Mouse (Mus musculus) CH12.LX (cell line): ENCODE results near the gene Sypl.

Experiments
- CHD1 ChIP-seq: IDR thresholded peaks from 2 replicates; pipeline ENCODE4 v1.6.1; 2012; ENCODE audit warnings: low read depth, low read length, improper control_type of control experiment, inconsistent platforms
- CTCF ChIP-seq, 2 experiments: IDR thresholded peaks in 1 of 2; conservative IDR thresholded peaks in 1 of 2; 2 replicates each; pipeline ENCODE4 v1.5.1; 2011 to 2012; ENCODE audit warnings: low read depth in 2 of 2, low read length in 2 of 2, improper control_type of control experiment in 1 of 2, inconsistent platforms in 1 of 2, mild to moderate bottlenecking in 1 of 2, moderate library complexity in 1 of 2
- EP300 ChIP-seq: IDR thresholded peaks from 2 replicates; pipeline ENCODE4 v1.6.1; 2011; ENCODE audit warnings: low read length, improper control_type of control experiment
- KAT2A ChIP-seq: IDR thresholded peaks from 2 replicates; pipeline ENCODE4 v1.6.1; 2012; ENCODE audit warnings: low read length, improper control_type of control experiment, inconsistent platforms; ENCODE audit not compliant: insufficient replicate concordance
- NELFE ChIP-seq: IDR thresholded peaks from 2 replicates; pipeline ENCODE4 v1.6.1; 2011; ENCODE audit warnings: low read depth, low read length, improper control_type of control experiment
- POLR2A ChIP-seq: IDR thresholded peaks from 2 replicates; pipeline ENCODE4 v1.6.1; 2011; ENCODE audit warnings: low read depth, mild to moderate bottlenecking, improper control_type of control experiment, low read length
- TCF12 ChIP-seq: IDR thresholded peaks from 2 replicates; pipeline ENCODE4 v1.6.1; 2014; ENCODE audit warnings: low read depth, mild to moderate bottlenecking, inconsistent platforms, low read length, improper control_type of control experiment
- USF1 ChIP-seq: IDR thresholded peaks from 2 replicates; pipeline ENCODE4 v1.6.1; 2014; ENCODE audit warnings: low read depth, mild to moderate bottlenecking, inconsistent platforms, low read length, improper control_type of control experiment

DNA sequence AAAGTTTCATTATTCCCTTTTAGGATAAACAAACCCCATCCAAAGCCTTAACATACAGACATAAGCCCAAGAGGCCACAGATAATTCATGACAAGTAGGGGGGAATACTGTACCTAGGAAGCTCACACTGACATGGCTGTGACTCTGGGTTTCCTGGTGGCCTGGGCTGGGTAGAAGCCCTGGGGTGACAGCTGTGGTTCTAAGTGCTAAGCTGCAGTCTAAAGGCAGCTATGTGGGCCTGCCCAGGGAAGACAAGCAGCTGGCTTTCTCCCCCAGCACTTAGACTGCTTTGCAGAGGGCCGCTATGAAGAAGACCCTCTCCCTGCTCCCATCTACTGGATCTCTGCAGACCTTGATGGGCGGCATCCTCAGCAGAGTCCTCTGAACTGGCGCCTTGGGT is 25.5 kb upstream of the Sypl start:
- no peak for TF ChIP-seq CTCF (conservative IDR thresholded peaks at IDR 0.05 in 1 of 2, IDR thresholded peaks at IDR 0.05 in 1 of 2; ENCODE audit: low read depth in 2 of 2, low read length in 2 of 2)
- no peak for TF ChIP-seq KAT2A
- TF ChIP-seq POLR2A = no peak
- no peak for TF ChIP-seq TCF12
- no peak for TF ChIP-seq EP300
- no peak for TF ChIP-seq NELFE
- TF ChIP-seq CHD1 = no peak
- TF ChIP-seq USF1 = no peak
